Mouse (Mus musculus) kidney, adult 2 months (tissue): Measurements from ENCODE around the gene Sfxn4. TPM values are rescaled to one million over a fixed set of nuclear protein-coding genes. Genes with fewer than 3 reads are reported as not detected.

Source experiments
- DNase-seq: peaks from one replicate; pipeline ENCODE4 v3.0.0; 2021
- H3K27ac ChIP-seq: fragments of 200-500 bp; 2 replicates; pipeline ENCODE4 v1.5.1; 2012; ENCODE audit warnings: low read depth, low read length, control low read depth, inconsistent platforms; ENCODE audit not compliant: insufficient read depth
- H3K27me3 ChIP-seq: fragments of 200-500 bp; replicated peaks from 2 replicates; pipeline ENCODE4 v1.6.1; 2012; ENCODE audit warnings: mild to moderate bottlenecking, moderate library complexity, low read length, inconsistent platforms; ENCODE audit not compliant: control insufficient read depth, insufficient read depth
- H3K36me3 ChIP-seq: fragments of 200-500 bp; 2 replicates; pipeline ENCODE4 v1.6.1; 2012; ENCODE audit warnings: mild to moderate bottlenecking, moderate library complexity, low read length, inconsistent platforms; ENCODE audit not compliant: control insufficient read depth, insufficient read depth
- H3K4me1 ChIP-seq: fragments of 200-500 bp; 2 replicates; pipeline ENCODE4 v1.6.1; 2011; ENCODE audit warnings: low read length; ENCODE audit not compliant: control insufficient read depth, insufficient read depth
- H3K4me3 ChIP-seq: fragments of 200-500 bp; 2 replicates; pipeline ENCODE4 v1.5.1; 2011; ENCODE audit warnings: mild to moderate bottlenecking, low read depth, low read length, control low read depth; ENCODE audit not compliant: insufficient read depth
- CTCF ChIP-seq: fragments of 200-500 bp; conservative IDR thresholded peaks from 2 replicates; pipeline ENCODE4 v1.5.1; 2011; ENCODE audit warnings: low read depth, mild to moderate bottlenecking, control low read depth, low read length, moderate library complexity, mixed read lengths; ENCODE audit not compliant: insufficient read depth, insufficient read length
- POLR2A ChIP-seq: fragments of 200-500 bp; IDR thresholded peaks from one replicate; pipeline ENCODE4 v1.6.1; 2011; ENCODE audit warnings: low read depth, low read length, control low read depth
- WGBS: fragments of 180-500 bp; shearing (Covaris S2); methylation state at CpG from one replicate; pipeline ENCODE4 v1.1.7; 2018; 5-methylcytosine and 5-hydroxymethylcytosine counted together
- polyA plus RNA-seq: library from polyadenylated mRNA; depleted of rRNA; stranded (reverse); fragments of >200 nt; gene quantifications from 2 replicates; pipeline ENCODE4 v1.2.3, GENCODE M21; 2012; rRNA removed

Gene Sfxn4
- 2.6 and 3.6 TPM in 2 replicates for polyA plus RNA-seq

- Histone ChIP-seq H3K4me3 (peak within 1 kb of the TSS; percentile 86), H3K4me1 (no peaks in the 10 kb centered on the region), H3K27me3 (no peaks in the 10 kb centered on the region), H3K27ac (peak within 1 kb of the TSS; percentile 74), H3K36me3 (peaks cover 4% of the 10 kb centered on the region)
- peak; percentile 64 for TF ChIP-seq POLR2A
- no peak for TF ChIP-seq CTCF
- DNase-seq: peak; percentile 97
- 3% methylated on average over 30 of the region's 30 CpGs for WGBS
Measured at GRCm38 (mm10) chr19:60860868-60861700, at the start of gene Sfxn4. Sfxn4 (minus strand) TSS chr19:60861479.

GRCm38 (mm10) chr19:60910304-60910703 lies 49.0 kb upstream of the Sfxn4 start:
- Histone ChIP-seq H3K4me1 (no peaks in the 10 kb centered on the region; the same call in 1 of the 2 replicates), H3K36me3 (no peaks in the 10 kb centered on the region), H3K27me3 (no peaks in the 10 kb centered on the region), H3K4me3 (no peak overlapping the region), H3K27ac (no peak overlapping the region)
- no peak for DNase-seq
- TF ChIP-seq POLR2A (no peak), CTCF (no peak)

GRCm38 (mm10) chr19:60905477-60905876 lies 44.2 kb upstream of the Sfxn4 start:
- H3K36me3 ChIP-seq: no peaks in the 10 kb centered on the region
- no peak overlapping the region for H3K27ac ChIP-seq
- no peak overlapping the region for H3K4me3 ChIP-seq
- DNase-seq: no peak
- no peaks in the 10 kb centered on the region for H3K27me3 ChIP-seq
- no peak for TF ChIP-seq CTCF
- TF ChIP-seq POLR2A: no peak
- no peaks in the 10 kb centered on the region for H3K4me1 ChIP-seq
- 96% methylated on average over 5 of the region's 5 CpGs for WGBS

GRCm38 (mm10) chr19:60903971-60904370 lies 42.7 kb upstream of the Sfxn4 start:
- no peak for DNase-seq
- H3K4me1 ChIP-seq: no peaks in the 10 kb centered on the region
- no peaks in the 10 kb centered on the region for H3K36me3 ChIP-seq
- TF ChIP-seq POLR2A (no peak), CTCF (no peak)
- WGBS: 100% methylated on average over 1 of the region's 1 CpGs
- H3K27me3 ChIP-seq: no peaks in the 10 kb centered on the region
- no peak overlapping the region for H3K27ac ChIP-seq
- H3K4me3 ChIP-seq: no peak overlapping the region

GRCm38 (mm10) chr19:60903139-60903538 lies 41.9 kb upstream of the Sfxn4 start:
- Histone ChIP-seq H3K4me1 (no peaks in the 10 kb centered on the region), H3K4me3 (no peak overlapping the region), H3K27ac (no peak overlapping the region), H3K27me3 (no peaks in the 10 kb centered on the region), H3K36me3 (no peaks in the 10 kb centered on the region)
- no peak for TF ChIP-seq POLR2A
- no peak for TF ChIP-seq CTCF
- no peak for DNase-seq
- 91% methylated on average over 1 of the region's 1 CpGs for WGBS

- WGBS: 38% methylated on average over 3 of the region's 3 CpGs
Measured at GRCm38 (mm10) chr19:60895251-60895880, 34.1 kb upstream of the Sfxn4 start.

GRCm38 (mm10) chr19:60891934-60892547 lies 30.8 kb upstream of the Sfxn4 start:
- peaks cover 6% of the 10 kb centered on the region for H3K4me1 ChIP-seq
- no peaks in the 10 kb centered on the region for H3K27me3 ChIP-seq
- peak; percentile 78 for DNase-seq
- H3K36me3 ChIP-seq: no peaks in the 10 kb centered on the region
- WGBS: 39% methylated on average over 1 of the region's 1 CpGs
- TF ChIP-seq POLR2A (no peak), CTCF (peak; percentile 82)
- no peak overlapping the region for H3K27ac ChIP-seq
- H3K4me3 ChIP-seq: no peak overlapping the region

More at GRCm38 (mm10) chr19:60895251-60895880, 34.1 kb upstream of the Sfxn4 start:
- Histone ChIP-seq H3K27ac (peak overlapping the region; percentile 76; the same call in 1 of the 2 replicates), H3K4me1 (peaks cover 3% of the 10 kb centered on the region; the same call in 1 of the 2 replicates), H3K36me3 (no peaks in the 10 kb centered on the region), H3K4me3 (no peak overlapping the region), H3K27me3 (no peaks in the 10 kb centered on the region)
- TF ChIP-seq CTCF (no peak), POLR2A (no peak)
- no peak for DNase-seq
